11 mouse cellular contexts compared by ENCODE assay signal in the genomic region with DNA sequence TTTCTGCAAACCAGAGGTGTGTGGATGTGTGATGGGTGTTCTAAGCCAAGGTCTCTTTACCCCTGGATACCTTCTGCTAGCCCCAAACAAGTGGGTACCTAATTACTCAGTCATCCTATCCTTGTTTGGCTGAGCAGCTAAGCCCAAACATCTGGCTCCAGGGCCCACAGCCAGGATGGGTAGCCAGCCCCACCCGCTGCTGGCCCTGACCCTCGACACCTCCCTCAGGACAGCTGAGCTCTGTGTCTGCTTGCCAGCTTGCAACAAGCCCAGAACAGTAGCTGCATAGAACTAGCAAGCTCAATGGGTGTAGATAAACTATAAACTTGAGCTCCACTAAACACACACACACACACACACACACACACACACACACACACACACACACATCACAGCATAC. TPM values are rescaled to one million over a fixed set of nuclear protein-coding genes. Genes with fewer than 3 reads are reported as not detected.
DNase-seq lines count a peak whose midpoint lies in the region; ATAC-seq lines count a peak whose summit lies in the region.
"Had no signal": no experiment of that assay in that cellular context is flagged by ENCODE, and none has a peak within 500 bp of the region (broad histone marks: within the 10 kb centered on the region; RNA-seq: fewer than 3 reads in every experiment).

No protein-coding gene starts in this region.

- peak overlapping the region; percentile 17; the same call in 1 of the 2 replicates for H3K9ac ChIP-seq in intestine, embryonic 16.5 days (ENCODE audit: low read depth, low read length)
- H3K9ac ChIP-seq in intestine, embryonic 15.5 days: no peak overlapping the region
- no peak overlapping the region for H3K9ac ChIP-seq in midbrain, embryonic 16.5 days (ENCODE audit: low read depth, low read length)
- H3K9ac ChIP-seq: limb, embryonic 15.5 days had no signal

- intact Hi-C loops in heart, postnatal 36 days (cut with DNase I): loop anchor here (10.0 kb wide), 1 partner anchor 323 kb away; no protein-coding TSS in a partner anchor

- no peak for ATAC-seq in intestine, embryonic 16.5 days
- no peak for ATAC-seq in intestine, embryonic 15.5 days
- ATAC-seq in midbrain, embryonic 16.5 days: no peak

- H3K4me3 ChIP-seq in intestine, embryonic 16.5 days (ENCODE audit: low read length): no peak overlapping the region
- no peak overlapping the region for H3K4me3 ChIP-seq in intestine, embryonic 15.5 days (replicated peaks)
- no peak overlapping the region for H3K4me3 ChIP-seq in midbrain, embryonic 16.5 days (ENCODE audit: low read depth, low read length)
- H3K4me3 ChIP-seq: limb, embryonic 15.5 days had no signal

- H3K4me1 ChIP-seq in intestine, embryonic 16.5 days (ENCODE audit: control insufficient read depth, insufficient read depth, low read length): no peaks in the 10 kb centered on the region
- H3K4me1 ChIP-seq in intestine, embryonic 15.5 days (replicated peaks): no peaks in the 10 kb centered on the region
- no peaks in the 10 kb centered on the region for H3K4me1 ChIP-seq in midbrain, embryonic 16.5 days (ENCODE audit: control insufficient read depth, insufficient read depth, low read length)

- no peaks in the 10 kb centered on the region for H3K36me3 ChIP-seq in intestine, embryonic 16.5 days (ENCODE audit: control insufficient read depth, insufficient read depth, low read length)
- H3K36me3 ChIP-seq in intestine, embryonic 15.5 days: no peaks in the 10 kb centered on the region
- H3K36me3 ChIP-seq in midbrain, embryonic 16.5 days (ENCODE audit: control insufficient read depth, insufficient read depth, low read length): no peaks in the 10 kb centered on the region
- H3K36me3 ChIP-seq: limb, embryonic 15.5 days had no signal

- no peaks in the 10 kb centered on the region for H3K27me3 ChIP-seq in intestine, embryonic 16.5 days (replicated peaks; ENCODE audit: control insufficient read depth, insufficient read depth, low read length)
- H3K27me3 ChIP-seq in intestine, embryonic 15.5 days (replicated peaks): no peaks in the 10 kb centered on the region
- no peaks in the 10 kb centered on the region for H3K27me3 ChIP-seq in midbrain, embryonic 16.5 days (ENCODE audit: control insufficient read depth, insufficient read depth, low read depth, low read length)
- H3K27me3 ChIP-seq: limb, embryonic 15.5 days had no signal

- no peaks in the 10 kb centered on the region for H3K9me3 ChIP-seq in intestine, embryonic 16.5 days (ENCODE audit: control insufficient read depth, low read length)
- H3K9me3 ChIP-seq in intestine, embryonic 15.5 days: no peaks in the 10 kb centered on the region
- no peaks in the 10 kb centered on the region for H3K9me3 ChIP-seq in midbrain, embryonic 16.5 days (replicated peaks; ENCODE audit: control insufficient read depth, low read length, poor library complexity, severe bottlenecking)
- H3K9me3 ChIP-seq: limb, embryonic 15.5 days had no signal

- peak; percentile 65 for DNase-seq in 3T3-L1 (ENCODE audit: low read depth, low spot score)
- peak; percentile 77 to 80 for DNase-seq in adrenal gland, postnatal 36 days
- peak; percentile 68 to 70 for DNase-seq in heart, postnatal 36 days
- DNase-seq in kidney, adult 11 months: no peak
- DNase-seq in layer of hippocampus, postnatal 14 days (ENCODE audit: low spot score in 2 of 2): no peak
- DNase-seq: cerebellum, adult 8-10 months; kidney, adult 18-20 months had no signal

- 40% methylated on average over 2 of the region's 2 CpGs for WGBS in intestine, embryonic 16.5 days
- 42% methylated on average over 2 of the region's 2 CpGs for WGBS in intestine, embryonic 15.5 days
- WGBS in midbrain, embryonic 16.5 days: 58% methylated on average over 2 of the region's 2 CpGs

- no peak overlapping the region for H3K4me2 ChIP-seq in intestine, embryonic 16.5 days (ENCODE audit: low read depth, low read length)
- no peak overlapping the region for H3K4me2 ChIP-seq in intestine, embryonic 15.5 days (replicated peaks)
- no peak overlapping the region for H3K4me2 ChIP-seq in midbrain, embryonic 16.5 days (ENCODE audit: low read length)
- H3K4me2 ChIP-seq: limb, embryonic 15.5 days had no signal

- no peak overlapping the region for H3K27ac ChIP-seq in intestine, embryonic 16.5 days (ENCODE audit: low read length)
- no peak overlapping the region for H3K27ac ChIP-seq in intestine, embryonic 15.5 days
- H3K27ac ChIP-seq in midbrain, embryonic 16.5 days (ENCODE audit: low read length): no peak overlapping the region
- H3K27ac ChIP-seq: limb, embryonic 15.5 days had no signal

RNA-seq across cellular contexts. Expression of gene Sbk2, which starts 16.4 kb away (rescaled TPM):
- polyA plus RNA-seq in intestine, embryonic 16.5 days (2015; fragmentation: Nextera tagmentation; extraction: Ambion mirVana): 0.56 and 0.58 TPM in 2 replicates
- polyA plus RNA-seq in intestine, embryonic 15.5 days (2015; fragmentation: Nextera tagmentation; extraction: Ambion mirVana): 0.23 and 0.39 TPM in 2 replicates
- under 1 TPM; 0.36 to 0.89 TPM for total RNA-seq in adrenal gland, postnatal 36 days (2021)
- 10 to 100 TPM; 26.5 to 34.0 TPM for total RNA-seq in heart, postnatal 36 days (2021)
- polyA plus RNA-seq in midbrain, embryonic 16.5 days (2015; fragmentation: Nextera tagmentation; extraction: Ambion mirVana): 0.18 TPM in 1 of 2 replicates, not detected in the other
- not detected for total RNA-seq in layer of hippocampus, postnatal 14 days (2021)

RNA-seq across cellular contexts. Expression of gene Ssc5d, which starts 22.3 kb away (rescaled TPM):
- 3.6 and 3.7 TPM in 2 replicates for polyA plus RNA-seq in intestine, embryonic 16.5 days (2015; fragmentation: Nextera tagmentation; extraction: Ambion mirVana)
- polyA plus RNA-seq in intestine, embryonic 15.5 days (2015; fragmentation: Nextera tagmentation; extraction: Ambion mirVana): 2.7 and 3.5 TPM in 2 replicates
- 1 to 10 TPM; 1.7 to 2.7 TPM for total RNA-seq in adrenal gland, postnatal 36 days (2021)
- total RNA-seq in heart, postnatal 36 days (2021): 1 to 10 TPM; 3.9 to 4.1 TPM
- 0.72 and 0.85 TPM in 2 replicates for polyA plus RNA-seq in midbrain, embryonic 16.5 days (2015; fragmentation: Nextera tagmentation; extraction: Ambion mirVana)
- 1 to 10 TPM; 2.7 to 2.8 TPM for total RNA-seq in layer of hippocampus, postnatal 14 days (2021)

RNA-seq across cellular contexts. Expression of gene Sbk3, which starts 23.1 kb away (rescaled TPM):
- polyA plus RNA-seq in intestine, embryonic 16.5 days (2015; fragmentation: Nextera tagmentation; extraction: Ambion mirVana): not detected in 2 replicates
- not detected in 2 replicates for polyA plus RNA-seq in intestine, embryonic 15.5 days (2015; fragmentation: Nextera tagmentation; extraction: Ambion mirVana)
- under 1 TPM; 0.23 to 0.50 TPM for total RNA-seq in adrenal gland, postnatal 36 days (2021)
- total RNA-seq in heart, postnatal 36 days (2021): 10 to 100 TPM; 31.5 to 45.5 TPM
- 0.60 and 0.93 TPM in 2 replicates for polyA plus RNA-seq in midbrain, embryonic 16.5 days (2015; fragmentation: Nextera tagmentation; extraction: Ambion mirVana)
- under 1 TPM; 0.44 to 0.67 TPM for total RNA-seq in layer of hippocampus, postnatal 14 days (2021)
- polyA plus RNA-seq: limb, embryonic 15.5 days had no signal

RNA-seq across cellular contexts. Expression of gene Nat14, which starts 26.0 kb away (rescaled TPM):
- 3.1 and 3.6 TPM in 2 replicates for polyA plus RNA-seq in intestine, embryonic 16.5 days (2015; fragmentation: Nextera tagmentation; extraction: Ambion mirVana)
- 3.0 and 3.5 TPM in 2 replicates for polyA plus RNA-seq in intestine, embryonic 15.5 days (2015; fragmentation: Nextera tagmentation; extraction: Ambion mirVana)
- 10 to 100 TPM in 1 of 2 experiments, 1 to 10 TPM in 1; 7.1 to 11.5 TPM for total RNA-seq in adrenal gland, postnatal 36 days (2021)
- total RNA-seq in heart, postnatal 36 days (2021): 1 to 10 TPM; 4.3 to 5.1 TPM
- 48.2 and 49.4 TPM in 2 replicates for polyA plus RNA-seq in midbrain, embryonic 16.5 days (2015; fragmentation: Nextera tagmentation; extraction: Ambion mirVana)
- total RNA-seq in layer of hippocampus, postnatal 14 days (2021): 10 to 100 TPM; 67.8 to 76.2 TPM

RNA-seq across cellular contexts. Expression of gene Zfp628, which starts 32.8 kb away (rescaled TPM):
- polyA plus RNA-seq in intestine, embryonic 16.5 days (2015; fragmentation: Nextera tagmentation; extraction: Ambion mirVana): 2.7 TPM in 2 replicates
- 2.9 and 3.4 TPM in 2 replicates for polyA plus RNA-seq in intestine, embryonic 15.5 days (2015; fragmentation: Nextera tagmentation; extraction: Ambion mirVana)
- total RNA-seq in adrenal gland, postnatal 36 days (2021): 10 to 100 TPM; 13.7 to 15.5 TPM
- total RNA-seq in heart, postnatal 36 days (2021): 1 to 10 TPM; 7.2 to 9.2 TPM
- polyA plus RNA-seq in midbrain, embryonic 16.5 days (2015; fragmentation: Nextera tagmentation; extraction: Ambion mirVana): 3.1 and 3.6 TPM in 2 replicates
- total RNA-seq in layer of hippocampus, postnatal 14 days (2021): 10 to 100 TPM; 11.5 to 14.6 TPM

Comparison
In these comparisons a context has a peak if more than half of its experiments do, and no peak if none do; other contexts are left out.
1. DNase-seq: peak in 3T3-L1 (single experiment), adrenal gland, postnatal 36 days (2 of 2) and heart, postnatal 36 days (2 of 2); none in kidney, adult 11 months (single experiment) and layer of hippocampus, postnatal 14 days (0 of 2).
2. RNA of gene Sbk2, which starts 16.4 kb away (total RNA-seq): 26.5 to 34.0 TPM in heart, postnatal 36 days; 0.36 to 0.89 TPM in adrenal gland, postnatal 36 days and not detected in layer of hippocampus, postnatal 14 days; every median in the first group is over 10 times any median in the second.
3. RNA of gene Sbk3, which starts 23.1 kb away (total RNA-seq): 31.5 to 45.5 TPM in heart, postnatal 36 days; 0.44 to 0.67 TPM in layer of hippocampus, postnatal 14 days and 0.23 to 0.50 TPM in adrenal gland, postnatal 36 days; every median in the first group is over 10 times any median in the second.